In the genomic region with DNA sequence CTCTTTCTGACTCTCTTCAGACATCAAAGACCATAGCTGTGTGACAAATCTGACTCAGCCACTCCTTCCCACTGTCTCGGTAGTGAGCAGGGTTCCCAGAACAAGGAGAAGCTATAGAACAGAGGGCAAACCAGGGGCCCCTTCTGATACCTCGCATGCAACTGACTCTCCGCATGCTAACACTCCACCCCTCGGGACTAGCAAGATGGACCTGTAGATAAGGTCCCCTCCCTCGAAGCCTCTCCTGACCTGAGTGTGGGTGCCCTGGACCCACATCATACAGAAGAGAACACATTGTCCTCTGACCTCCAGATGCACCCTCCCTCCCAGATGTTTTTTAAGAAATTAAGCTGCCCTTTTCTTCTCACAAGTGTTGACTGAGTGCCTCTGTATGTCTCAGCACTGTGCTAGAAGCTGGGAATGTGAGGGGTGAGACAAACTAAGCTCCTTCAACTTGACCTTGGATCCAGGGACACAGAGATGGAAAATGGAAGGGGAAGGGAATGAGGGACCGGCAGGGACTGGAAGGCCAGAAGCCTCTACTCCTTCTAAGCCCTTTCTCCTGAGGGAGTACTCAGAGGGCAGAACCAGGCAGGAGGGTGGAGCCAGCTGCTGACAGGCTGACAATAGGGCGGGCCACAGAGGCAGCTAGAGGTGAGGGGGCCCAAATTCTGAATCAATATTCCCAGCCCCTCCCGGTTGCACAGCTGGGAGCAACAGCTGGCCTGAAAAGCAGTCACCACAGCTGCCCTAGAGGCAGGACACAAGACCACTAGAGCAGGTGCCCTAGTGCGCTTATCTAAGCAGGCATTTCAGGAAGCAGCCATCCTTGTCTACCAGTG, we compare ENCODE assay signal across 8 mouse cellular contexts. TPM values are rescaled to one million over a fixed set of nuclear protein-coding genes. Genes with fewer than 3 reads are reported as not detected.
DNase-seq lines count a peak whose midpoint lies in the region; ATAC-seq and TF ChIP-seq lines count a peak whose summit lies in the region.

No protein-coding gene starts in this region.

- no peak for TF ChIP-seq POLR2A in small intestine, adult 2 months (IDR thresholded peaks at IDR 0.05; ENCODE audit: low read depth, low read length)

- 0 out of 2 replicates have a peak overlapping the region, but pooled peaks have one; percentile 92 for H3K4me2 ChIP-seq in forebrain, embryonic 12.5 days
- H3K4me2 ChIP-seq in forebrain, embryonic 14.5 days (ENCODE audit: low read length), result no peak overlapping the region
- peak overlapping the region; percentile 63 for H3K4me2 ChIP-seq in hindbrain, embryonic 14.5 days (replicated peaks)
- H3K4me2 ChIP-seq in liver, embryonic 13.5 days, result peak overlapping the region; percentile 95

- ATAC-seq in forebrain, embryonic 12.5 days (ENCODE audit: low FRiP score), result no peak
- ATAC-seq in forebrain, embryonic 14.5 days, result no peak
- peak; percentile 10; the same call in 1 of the 2 replicates for ATAC-seq in common myeloid progenitor, adult 5-6 weeks (replicated peaks; ENCODE audit: low read depth, poor library complexity, severe bottlenecking)
- no peak for ATAC-seq in hindbrain, embryonic 14.5 days (ENCODE audit: low FRiP score)
- ATAC-seq in liver, embryonic 13.5 days (ENCODE audit: low read depth), result peak; percentile 84

- H3K27ac ChIP-seq in forebrain, embryonic 12.5 days, result no peak overlapping the region
- H3K27ac ChIP-seq in forebrain, embryonic 14.5 days (ENCODE audit: low read depth, low read length), result no peak overlapping the region
- no peak overlapping the region for H3K27ac ChIP-seq in hindbrain, embryonic 14.5 days
- H3K27ac ChIP-seq in liver, embryonic 13.5 days, result peak overlapping the region; percentile 99
- H3K27ac ChIP-seq in small intestine, adult 2 months (ENCODE audit: insufficient read depth, low read depth, low read length), result peak overlapping the region; percentile 35

- no peaks in the 10 kb centered on the region for H3K9me3 ChIP-seq in forebrain, embryonic 12.5 days
- no peaks in the 10 kb centered on the region for H3K9me3 ChIP-seq in forebrain, embryonic 14.5 days (replicated peaks; ENCODE audit: control insufficient read depth, low read length)
- H3K9me3 ChIP-seq in hindbrain, embryonic 14.5 days (ENCODE audit: control insufficient read depth, low read length), result no peaks in the 10 kb centered on the region
- no peaks in the 10 kb centered on the region for H3K9me3 ChIP-seq in liver, embryonic 13.5 days (replicated peaks)

- H3K4me3 ChIP-seq in forebrain, embryonic 12.5 days (replicated peaks), result no peak overlapping the region
- H3K4me3 ChIP-seq in forebrain, embryonic 14.5 days (ENCODE audit: low read depth, low read length), result no peak overlapping the region
- H3K4me3 ChIP-seq in hindbrain, embryonic 14.5 days (replicated peaks; ENCODE audit: low read length), result 0 out of 2 replicates have a peak overlapping the region, but pooled peaks have one; percentile 1
- H3K4me3 ChIP-seq in liver, embryonic 13.5 days (replicated peaks), result peak overlapping the region; percentile 92
- H3K4me3 ChIP-seq in small intestine, adult 2 months (ENCODE audit: low read depth, low read length), result peak overlapping the region; percentile 38; the same call in 1 of the 2 replicates

- H3K36me3 ChIP-seq in forebrain, embryonic 12.5 days (replicated peaks), result no peaks in the 10 kb centered on the region
- H3K36me3 ChIP-seq in forebrain, embryonic 14.5 days (ENCODE audit: control insufficient read depth, insufficient read depth, low read length), result no peaks in the 10 kb centered on the region
- H3K36me3 ChIP-seq in hindbrain, embryonic 14.5 days (replicated peaks; ENCODE audit: control insufficient read depth, insufficient read depth), result no peaks in the 10 kb centered on the region
- peaks cover 36% of the 10 kb centered on the region for H3K36me3 ChIP-seq in liver, embryonic 13.5 days
- H3K36me3 ChIP-seq in small intestine, adult 2 months (ENCODE audit: control insufficient read depth, insufficient read depth, low read length), result no peaks in the 10 kb centered on the region

- DNase-seq in forebrain, embryonic 14.5 days (ENCODE audit: low spot score), result no peak
- no peak for DNase-seq in hindbrain, embryonic 14.5 days (ENCODE audit: low spot score)
- peak; percentile 76 for DNase-seq in liver, embryonic 13.5 days
- DNase-seq in urinary bladder, adult 2 months (ENCODE audit: low spot score), result no peak
- DNase-seq in adrenal gland, adult 8-10 months, result no peak

- no peak for TF ChIP-seq CTCF in small intestine, adult 2 months (IDR thresholded peaks at IDR 0.05; ENCODE audit: extremely low read depth, insufficient read length, insufficient replicate concordance, low read depth, low read length)

- no peak overlapping the region for H3K9ac ChIP-seq in forebrain, embryonic 12.5 days
- H3K9ac ChIP-seq in forebrain, embryonic 14.5 days (ENCODE audit: low read length), result no peak overlapping the region
- no peak overlapping the region; the same call in 1 of the 2 replicates for H3K9ac ChIP-seq in hindbrain, embryonic 14.5 days
- H3K9ac ChIP-seq in liver, embryonic 13.5 days, result peak overlapping the region; percentile 97

- peaks cover 39% of the 10 kb centered on the region for H3K4me1 ChIP-seq in forebrain, embryonic 12.5 days
- peaks cover 15% of the 10 kb centered on the region for H3K4me1 ChIP-seq in forebrain, embryonic 14.5 days (ENCODE audit: control insufficient read depth, insufficient read depth, low read length)
- peaks cover 25% of the 10 kb centered on the region for H3K4me1 ChIP-seq in hindbrain, embryonic 14.5 days (replicated peaks; ENCODE audit: control insufficient read depth, insufficient read depth, low read length)
- peaks cover 86% of the 10 kb centered on the region for H3K4me1 ChIP-seq in liver, embryonic 13.5 days (replicated peaks)
- peaks cover 2% of the 10 kb centered on the region for H3K4me1 ChIP-seq in small intestine, adult 2 months (ENCODE audit: control insufficient read depth, insufficient read depth, insufficient read length, low read length)

- 36% methylated on average over 9 of the region's 9 CpGs for WGBS in forebrain, embryonic 12.5 days
- 34% methylated on average over 9 of the region's 9 CpGs for whole genome bisulfite sequencing in forebrain, embryonic 14.5 days
- WGBS in hindbrain, embryonic 14.5 days, result 28% methylated on average over 9 of the region's 9 CpGs
- 7% methylated on average over 9 of the region's 9 CpGs for WGBS in liver, embryonic 13.5 days (ENCODE audit: insufficient replicate concordance)
- 36% methylated on average over 9 of the region's 9 CpGs for WGBS in small intestine, adult 2 months

- peaks cover 18% of the 10 kb centered on the region for H3K27me3 ChIP-seq in forebrain, embryonic 12.5 days
- peaks cover 6% of the 10 kb centered on the region; the same call in 1 of the 2 replicates for H3K27me3 ChIP-seq in forebrain, embryonic 14.5 days (replicated peaks; ENCODE audit: control insufficient read depth, insufficient read depth, low read length)
- no peaks in the 10 kb centered on the region; the same call in 1 of the 2 replicates for H3K27me3 ChIP-seq in hindbrain, embryonic 14.5 days (ENCODE audit: control insufficient read depth, insufficient read depth, low read length)
- H3K27me3 ChIP-seq in liver, embryonic 13.5 days, result no peaks in the 10 kb centered on the region
- no peaks in the 10 kb centered on the region for H3K27me3 ChIP-seq in small intestine, adult 2 months (ENCODE audit: control insufficient read depth, insufficient read depth, low read length)

RNA-seq across cellular contexts. Expression of a gene that starts 2.6 kb away (rescaled TPM):
- polyA plus RNA-seq in forebrain, embryonic 12.5 days (2016; fragmentation: Nextera tagmentation; extraction: Ambion mirVana), result 8.5 and 9.2 TPM in 2 replicates
- 10.2 and 14.1 TPM in 2 replicates for polyA plus RNA-seq in forebrain, embryonic 14.5 days (2014; fragmentation: Nextera tagmentation; extraction: Ambion mirVana)
- 63.4 and 67.2 TPM in 2 replicates for total RNA-seq in common myeloid progenitor, adult 5-6 weeks (2017)
- polyA plus RNA-seq in hindbrain, embryonic 14.5 days (2014; fragmentation: Nextera tagmentation; extraction: Ambion mirVana), result 21.1 and 23.3 TPM in 2 replicates
- polyA plus RNA-seq in liver, embryonic 13.5 days (2015; fragmentation: Nextera tagmentation; extraction: Ambion mirVana), result 27.5 and 28.8 TPM in 2 replicates
- 5.0 and 5.5 TPM in 2 replicates for polyA plus RNA-seq in small intestine, adult 2 months (2012; rRNA removed)
- polyA plus RNA-seq in urinary bladder, adult 2 months (2012; rRNA removed), result 113 and 189 TPM in 2 replicates
- total RNA-seq in adrenal gland, adult 8-10 months (2022), result 10 to 100 TPM; 32.1 to 71.7 (median 45.6) TPM

Comparison
In these comparisons a context has a peak if more than half of its experiments do, and no peak if none do; other contexts are left out.
1. ATAC-seq: peak in common myeloid progenitor, adult 5-6 weeks (single experiment) and liver, embryonic 13.5 days (single experiment); none in forebrain, embryonic 12.5 days (single experiment), forebrain, embryonic 14.5 days (single experiment) and hindbrain, embryonic 14.5 days (single experiment).
2. H3K27ac ChIP-seq: peak in liver, embryonic 13.5 days (single experiment) and small intestine, adult 2 months (single experiment); none in forebrain, embryonic 12.5 days (single experiment), forebrain, embryonic 14.5 days (single experiment) and hindbrain, embryonic 14.5 days (single experiment).
3. H3K4me3 ChIP-seq: peak in hindbrain, embryonic 14.5 days (single experiment), liver, embryonic 13.5 days (single experiment) and small intestine, adult 2 months (single experiment); none in forebrain, embryonic 12.5 days (single experiment) and forebrain, embryonic 14.5 days (single experiment).